Mouse (Mus musculus): ENCODE measurements at regions not wholly inside any gene's neighbourhood (a gene's known extent, or its start where the extent isn't known, plus 50 kb on each side); places are given as distances from the start of the nearest gene placed in this dataset.
A peak's percentile ranks its signal among the peaks of the same experiment; 100 is the strongest.

DNA sequence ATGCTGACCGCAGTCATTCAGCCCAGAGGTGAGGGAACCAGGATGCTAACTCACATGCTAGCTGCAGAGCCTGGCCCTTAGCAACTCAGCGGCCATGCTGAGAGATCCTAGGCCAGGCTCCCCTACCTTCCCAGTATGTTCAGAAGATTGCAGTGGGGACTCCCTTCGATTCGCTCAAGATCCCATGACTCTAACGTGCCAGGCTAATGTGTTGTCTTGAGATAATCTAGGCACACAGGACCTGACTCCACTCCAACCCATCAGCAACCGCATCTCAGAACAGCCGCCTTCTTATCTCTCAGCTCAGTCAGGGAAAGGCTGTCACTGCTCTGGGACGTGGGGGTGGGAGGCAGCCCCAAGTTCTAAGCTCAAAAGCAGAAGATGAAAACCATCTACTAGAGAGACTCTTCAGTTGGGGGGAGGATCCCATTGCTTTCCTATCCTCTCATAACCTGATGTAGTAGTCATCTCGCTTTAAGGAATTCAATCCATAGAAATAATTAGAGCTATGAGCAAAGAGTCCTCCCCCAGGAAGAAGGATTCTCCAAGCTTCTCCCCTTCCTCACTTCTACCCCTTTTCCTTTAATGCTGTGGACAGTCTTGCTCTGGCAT is 114.2 kb upstream of the Kit start:
- intact Hi-C loops (cut with DNase I): no loop called here
- DNase-seq: no peak

DNA sequence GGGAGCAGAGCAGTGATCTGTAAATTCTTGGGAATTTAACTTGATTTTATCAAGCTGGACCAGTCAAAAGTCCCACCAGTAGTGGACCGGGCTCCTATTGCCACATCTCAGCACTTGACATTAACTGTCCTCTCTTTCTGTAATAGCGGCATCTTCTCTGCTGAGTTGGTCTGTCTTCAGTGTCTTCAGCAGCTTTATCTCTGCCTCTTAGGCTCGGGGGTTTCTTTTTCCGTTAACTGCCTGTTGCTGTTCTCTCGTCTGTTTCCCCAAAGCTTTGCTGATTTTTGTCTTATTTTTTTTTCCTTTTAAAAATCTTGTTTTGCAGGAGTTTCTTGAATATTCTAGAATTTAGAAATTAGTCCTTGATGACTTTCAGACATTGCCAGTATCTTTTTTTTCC is 113.3 kb upstream of the Kit start:
- intact Hi-C loops (cut with DNase I): no loop called here
- no peak for DNase-seq

DNA sequence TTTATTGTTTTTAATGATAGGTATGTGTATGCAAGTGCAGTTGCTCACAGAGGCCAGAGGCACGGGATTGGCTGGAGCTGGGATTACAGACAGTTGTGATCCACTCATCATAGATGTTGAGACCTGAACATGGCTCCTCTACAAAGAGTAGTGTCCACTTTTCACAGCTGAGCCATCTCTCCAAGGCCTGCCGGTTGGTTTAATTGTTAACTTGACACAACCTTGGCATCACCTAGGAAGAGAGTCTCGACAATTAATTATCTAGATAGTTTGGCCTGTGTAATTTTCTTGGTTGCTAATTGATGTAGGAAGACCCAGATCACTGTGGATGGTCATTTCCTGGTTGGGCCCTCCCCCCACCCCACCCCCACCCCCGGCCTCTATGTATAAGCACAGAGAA is 111.1 kb upstream of the Kit start:
- DNase-seq: no peak
- intact Hi-C loops (cut with DNase I): no loop called here

DNA sequence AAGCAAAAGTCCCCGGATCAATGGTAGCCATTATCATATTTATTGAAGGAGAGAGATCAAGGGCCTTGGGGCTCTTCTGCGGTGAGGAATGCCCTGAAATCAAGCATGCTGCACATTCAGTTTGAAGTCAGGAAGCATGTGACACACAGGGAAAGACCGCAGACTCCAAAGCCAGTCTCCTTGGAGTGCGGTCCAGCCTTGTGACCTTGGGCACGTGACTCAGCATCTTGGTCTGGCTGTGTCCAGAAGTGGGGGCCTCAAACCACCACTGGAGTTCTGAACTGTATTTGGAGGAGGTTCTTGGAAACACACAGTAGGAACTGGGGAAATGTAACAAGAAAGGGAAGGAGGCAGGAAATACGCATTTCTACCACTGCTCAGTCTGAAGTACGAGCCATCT is 109.0 kb upstream of the Kit start:
- intact Hi-C loops (cut with DNase I): no loop called here
- DNase-seq: no peak

DNA sequence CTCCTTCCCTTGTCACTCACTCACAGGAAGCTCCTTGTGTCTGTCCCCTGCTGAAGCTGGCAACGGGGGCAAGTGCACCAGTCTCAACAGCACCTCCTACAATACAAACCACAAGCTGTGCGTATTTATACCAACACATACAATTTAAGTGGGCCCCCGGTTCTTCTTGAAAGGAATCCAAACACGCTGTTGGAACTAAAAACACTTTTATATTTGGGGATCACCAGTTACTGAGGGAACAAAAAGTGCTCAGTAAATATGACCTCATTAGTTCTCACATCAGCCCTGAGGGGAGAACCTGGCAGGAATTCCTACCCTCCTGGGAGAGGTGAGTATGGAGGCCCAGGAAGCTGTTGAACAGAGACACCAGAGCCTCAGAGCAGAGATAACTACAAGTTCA is 107.8 kb upstream of the Kit start:
- intact Hi-C loops (cut with DNase I): no loop called here

DNA sequence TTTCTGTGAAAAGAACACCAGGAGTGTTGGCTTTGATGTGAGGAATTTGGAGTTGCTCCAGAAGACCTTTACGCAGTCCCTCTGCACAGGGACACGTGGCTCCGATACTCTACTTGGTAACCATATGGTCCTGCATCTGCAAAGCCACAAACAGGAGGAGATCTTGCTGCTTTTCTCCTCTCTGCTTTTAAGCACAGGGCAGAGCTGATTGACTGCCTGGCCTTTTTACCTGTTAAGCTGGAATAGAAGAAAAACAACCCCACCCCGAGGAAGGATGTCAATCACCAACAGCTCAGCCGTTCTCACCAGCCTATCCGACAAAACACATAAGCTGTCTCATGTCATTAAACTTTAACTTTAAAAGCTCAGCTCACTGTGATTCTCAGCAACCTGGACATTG is 106.8 kb upstream of the Kit start:
- DNase-seq: no peak
- intact Hi-C loops (cut with DNase I): no loop called here

More for the DNA sequence above, 107.8 kb upstream of the Kit start:
- no peak for DNase-seq

DNA sequence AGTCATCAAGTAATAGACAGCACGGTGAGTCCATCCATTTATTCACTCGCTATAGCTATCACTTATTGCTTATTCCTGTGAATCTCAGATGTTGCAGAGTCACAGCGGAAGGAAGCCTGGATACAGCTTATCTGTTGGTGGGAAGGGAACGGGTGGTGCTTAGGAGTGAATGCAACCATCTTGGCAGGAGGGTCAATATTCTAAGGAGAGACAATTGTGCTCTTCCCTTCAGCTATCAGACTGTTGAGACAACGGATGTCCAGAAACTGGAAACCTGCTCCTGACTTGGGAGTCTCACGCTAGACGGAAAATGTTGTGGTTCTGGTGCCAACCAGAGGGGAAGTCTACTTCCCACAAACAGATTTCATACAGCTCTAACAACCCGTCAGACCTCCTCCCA is 103.7 kb upstream of the Kit start:
- intact Hi-C loops (cut with DNase I): no loop called here
- DNase-seq: no peak

DNA sequence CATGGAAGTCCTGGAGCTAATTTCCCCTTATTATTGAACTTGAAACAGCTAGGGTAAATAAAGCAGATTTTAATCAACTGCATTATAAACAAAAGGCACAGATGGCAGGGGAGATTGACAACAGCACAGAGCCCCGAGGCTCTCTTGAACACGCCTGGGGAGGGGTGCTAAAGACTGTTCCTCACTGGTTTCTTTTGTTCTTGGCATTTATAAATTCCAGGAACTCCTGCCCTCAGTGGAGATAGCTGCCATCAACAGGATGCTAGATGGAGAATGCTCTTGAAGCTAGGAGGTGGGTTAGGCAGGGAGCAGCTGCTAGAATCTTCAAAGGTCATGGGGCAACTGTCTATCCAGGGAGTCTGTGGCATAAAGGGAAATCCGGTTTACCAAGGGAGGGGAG is 102.2 kb upstream of the Kit start:
- intact Hi-C loops (cut with DNase I): no loop called here

DNA sequence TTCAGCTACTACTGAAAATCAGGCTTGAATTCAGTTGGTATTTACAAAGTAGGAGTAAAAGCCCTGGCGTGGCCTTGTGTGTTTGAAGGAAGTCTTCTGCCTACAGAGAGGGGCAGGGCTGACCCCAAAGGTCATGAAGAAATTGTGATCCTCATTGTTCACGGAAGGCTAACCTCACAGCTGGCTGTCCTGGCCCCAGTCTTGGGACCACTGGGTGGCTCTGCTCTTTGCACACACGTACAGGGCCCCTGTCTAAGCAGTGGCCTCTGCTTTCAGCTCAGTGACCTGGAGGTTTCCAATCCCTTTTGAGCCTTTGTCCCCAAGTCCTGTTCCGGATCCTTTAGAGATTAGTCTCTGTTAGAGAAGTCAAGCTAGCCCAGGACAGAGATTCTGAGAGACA is 99.3 kb upstream of the Kit start:
- intact Hi-C loops (cut with DNase I): no loop called here
- no peak for DNase-seq

More for the DNA sequence above, 102.2 kb upstream of the Kit start:
- no peak for DNase-seq

DNA sequence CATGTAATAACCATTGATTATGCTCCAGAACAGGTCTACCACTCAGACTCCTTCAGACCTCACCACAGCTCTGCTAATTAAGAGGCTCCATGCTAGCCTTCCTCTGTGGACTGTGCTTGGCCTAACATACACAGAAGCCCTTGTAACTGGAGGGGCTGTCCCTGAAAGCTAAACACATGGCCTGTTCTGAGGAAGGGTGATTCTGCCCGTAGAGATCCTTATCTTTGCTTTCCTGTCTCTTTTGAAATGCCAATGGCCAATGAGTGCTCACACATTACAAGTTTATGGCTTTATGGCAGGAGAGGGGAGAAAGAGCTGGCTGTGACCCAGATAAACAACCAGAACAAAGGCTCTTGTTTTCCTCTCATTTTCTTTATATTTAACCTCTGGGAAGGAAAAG is 96.2 kb upstream of the Kit start:
- no peak for DNase-seq
- intact Hi-C loops (cut with DNase I): no loop called here

DNA sequence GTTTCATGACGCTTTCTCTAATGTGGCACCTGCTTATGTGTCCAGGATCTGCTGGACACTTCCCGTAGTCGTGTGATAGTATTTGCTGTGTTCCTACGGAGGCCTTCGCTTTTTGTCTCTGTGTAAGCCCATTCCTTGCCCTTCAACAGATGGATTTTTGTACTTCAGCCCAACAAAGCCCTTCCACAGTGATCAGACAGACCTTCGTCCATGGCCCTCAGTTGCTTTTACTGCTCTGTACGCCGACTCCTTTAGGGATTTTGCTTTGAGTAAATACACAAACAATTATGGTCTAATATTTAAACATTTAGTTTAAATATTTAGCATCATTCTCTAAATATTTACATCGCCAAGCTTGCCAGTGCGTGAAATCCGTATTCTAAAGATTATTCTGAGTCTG is 95.6 kb upstream of the Kit start:
- no peak for DNase-seq
- intact Hi-C loops (cut with DNase I): no loop called here

DNA sequence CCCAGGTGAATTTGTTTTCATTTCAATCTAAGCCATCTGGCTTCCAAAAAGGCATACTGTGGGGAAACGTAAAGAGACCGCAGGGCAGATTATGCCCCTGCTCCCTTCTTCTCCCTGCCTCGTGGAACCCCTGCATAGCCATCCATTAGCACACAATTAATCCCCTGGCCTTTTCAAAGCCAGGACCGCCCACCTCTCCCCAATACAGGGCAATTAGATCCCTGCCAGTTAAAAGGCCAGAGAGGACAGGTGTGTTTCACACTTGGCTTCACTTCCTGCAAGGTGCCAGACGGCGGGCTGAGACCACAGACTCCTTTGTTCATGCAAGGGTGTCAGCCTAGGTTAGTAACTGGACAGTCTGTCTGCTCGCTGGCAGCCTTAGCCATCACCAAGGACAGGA is 93.1 kb upstream of the Kit start:
- peak; percentile 17 for DNase-seq
- intact Hi-C loops (cut with DNase I): no loop called here

DNA sequence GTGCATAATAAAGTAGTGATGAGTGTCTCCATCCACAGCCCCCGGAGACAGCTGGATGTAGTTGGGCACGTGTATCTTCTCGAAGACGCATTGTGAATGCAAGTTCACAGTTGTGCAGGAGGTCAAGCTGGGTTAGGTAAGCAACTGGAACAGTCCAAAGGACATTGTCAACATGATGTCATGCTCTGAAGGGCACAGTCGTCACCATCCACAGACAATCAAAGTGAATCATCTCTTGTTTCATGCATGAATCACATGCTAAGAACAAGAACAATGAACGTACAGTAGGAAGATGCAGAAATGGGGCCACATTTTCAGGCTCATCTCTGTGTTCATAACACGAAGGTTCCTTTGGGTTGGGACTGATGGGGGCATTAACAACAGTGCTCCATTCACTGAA is 90.4 kb upstream of the Kit start:
- intact Hi-C loops (cut with DNase I): no loop called here
- DNase-seq: no peak

DNA sequence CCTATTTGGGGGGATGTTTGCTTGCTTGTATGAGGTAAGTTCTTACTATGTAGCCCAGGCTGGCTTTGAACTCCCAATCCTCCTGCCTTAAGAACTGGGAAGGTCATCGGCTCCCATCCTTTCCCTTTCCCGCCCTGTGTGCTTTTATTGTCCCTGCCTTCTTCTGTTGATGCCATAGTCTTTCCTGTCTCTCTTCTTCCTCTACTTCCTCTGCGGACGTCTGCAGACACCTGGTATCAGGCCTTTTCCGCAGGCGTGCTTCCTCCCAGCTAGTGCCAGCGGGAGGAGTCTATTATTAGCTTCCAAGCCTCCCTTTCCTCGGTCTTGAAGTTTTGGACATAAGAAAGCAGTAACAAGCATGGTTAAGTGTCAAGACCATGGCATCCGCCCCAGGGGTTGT is 83.9 kb upstream of the Kit start:
- intact Hi-C loops (cut with DNase I): no loop called here
- no peak for DNase-seq

DNA sequence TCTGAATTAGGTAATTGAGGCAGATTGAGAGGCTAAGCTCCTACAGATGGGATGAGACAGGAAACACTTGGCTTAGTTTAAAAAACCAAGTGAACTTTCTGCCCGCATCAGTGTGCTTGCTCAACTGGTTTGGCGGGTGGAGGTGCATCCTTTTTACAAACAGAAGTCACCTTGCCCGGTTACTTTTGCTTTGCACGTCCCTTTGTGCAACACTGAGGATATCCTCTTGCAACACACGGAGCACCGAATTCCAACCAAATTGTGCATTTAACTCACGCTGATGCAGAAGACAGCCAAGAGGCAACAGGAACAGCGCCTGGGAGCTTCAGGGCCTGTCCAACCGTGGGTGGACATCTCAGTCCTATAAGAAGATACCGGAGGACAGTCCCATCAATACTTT is 80.6 kb upstream of the Kit start:
- DNase-seq: no peak
- intact Hi-C loops (cut with DNase I): no loop called here

DNA sequence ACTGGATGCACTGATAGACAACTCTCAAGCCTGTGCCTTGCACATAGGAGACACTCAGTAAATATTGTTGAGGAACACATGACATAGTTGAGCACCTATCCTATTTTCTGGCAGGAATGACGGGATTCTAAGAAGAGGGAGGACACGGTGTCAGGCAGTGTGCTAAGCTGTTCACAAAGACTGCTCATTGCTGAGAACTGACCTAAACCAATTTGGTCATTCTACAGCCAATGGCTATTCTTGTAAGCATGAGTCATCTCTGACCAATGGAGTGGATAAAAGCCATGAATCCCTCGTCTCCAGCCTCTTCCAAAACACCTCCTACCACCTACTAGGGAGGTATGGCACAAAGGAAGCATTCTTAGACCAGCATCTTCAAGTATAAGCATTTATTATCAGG is 75.7 kb upstream of the Kit start:
- no peak for DNase-seq
- intact Hi-C loops (cut with DNase I): no loop called here

DNA sequence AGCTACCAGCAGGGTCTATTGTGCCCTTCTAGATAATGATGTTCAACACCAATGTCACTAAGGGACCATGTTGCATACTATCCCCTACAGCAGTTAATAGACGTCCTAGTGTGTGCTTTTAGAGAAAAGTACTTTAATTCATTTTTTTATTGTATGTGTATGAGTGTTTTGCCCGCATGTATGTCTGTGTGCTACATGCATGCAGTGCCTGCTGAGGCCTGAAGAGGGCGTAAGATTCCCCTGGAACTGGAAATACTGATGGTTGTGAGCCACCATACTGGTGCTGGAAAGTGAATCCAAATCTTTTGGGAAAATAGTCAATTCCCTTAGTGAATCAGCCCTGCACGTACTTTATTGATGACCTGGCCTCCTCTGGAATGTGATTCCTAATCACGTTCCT is 75.0 kb upstream of the Kit start:
- intact Hi-C loops (cut with DNase I): no loop called here
- DNase-seq: no peak

DNA sequence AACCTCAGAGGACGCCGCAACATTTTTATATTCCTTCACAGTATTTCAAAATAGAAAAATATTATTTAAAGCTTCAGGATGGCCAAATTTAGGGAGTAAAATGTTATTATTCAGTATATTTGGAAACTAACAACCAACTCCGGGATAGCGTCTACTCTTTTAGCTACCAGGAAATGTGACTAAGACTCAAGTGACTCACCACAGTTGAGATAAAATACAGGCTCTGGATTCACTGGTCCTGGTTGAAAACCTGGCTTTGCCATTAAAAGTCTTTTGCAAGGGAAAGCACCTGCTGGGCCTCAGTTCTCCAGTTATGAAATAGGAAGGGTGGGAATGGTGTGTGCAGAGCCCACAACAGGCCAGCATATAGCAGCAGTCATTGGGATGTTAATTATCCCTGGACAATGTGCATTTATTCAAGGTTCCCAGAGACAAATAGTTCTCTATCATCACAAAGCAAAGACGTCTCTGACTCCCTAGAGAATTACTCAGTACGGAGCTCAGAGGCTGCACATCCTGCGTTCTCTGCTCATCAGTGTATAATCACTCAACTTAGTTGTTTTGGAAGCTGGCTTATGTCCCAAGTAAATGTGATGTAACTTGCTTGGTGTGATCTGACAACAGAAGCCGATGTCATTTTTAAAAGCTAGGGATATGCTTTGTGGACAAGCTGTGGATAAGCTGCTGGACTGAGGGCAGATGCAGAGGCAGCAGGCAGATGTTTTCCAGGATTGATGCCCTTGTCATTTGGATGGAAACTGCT is 73.9 kb upstream of the Kit start:
- no peak for DNase-seq
- intact Hi-C loops (cut with DNase I): no loop called here

DNA sequence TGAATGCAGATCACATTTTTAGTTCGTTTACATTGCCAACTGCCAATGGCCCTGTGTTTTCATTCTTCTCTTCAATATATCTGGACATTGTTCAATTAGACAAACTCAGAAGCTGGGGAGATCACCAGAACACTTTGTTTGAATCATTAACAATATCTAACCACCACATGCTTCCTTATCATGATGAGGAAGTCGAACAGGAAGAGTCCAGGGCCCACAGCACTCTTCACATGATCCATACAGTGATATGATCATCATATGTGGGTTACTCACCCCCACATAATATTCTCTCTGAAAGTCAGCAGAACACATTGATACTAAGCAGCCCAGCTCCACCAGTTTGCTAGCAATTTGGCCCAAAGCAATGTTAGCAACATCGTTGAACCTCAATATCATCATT is 71.0 kb upstream of the Kit start:
- no peak for DNase-seq
- intact Hi-C loops (cut with DNase I): no loop called here

DNA sequence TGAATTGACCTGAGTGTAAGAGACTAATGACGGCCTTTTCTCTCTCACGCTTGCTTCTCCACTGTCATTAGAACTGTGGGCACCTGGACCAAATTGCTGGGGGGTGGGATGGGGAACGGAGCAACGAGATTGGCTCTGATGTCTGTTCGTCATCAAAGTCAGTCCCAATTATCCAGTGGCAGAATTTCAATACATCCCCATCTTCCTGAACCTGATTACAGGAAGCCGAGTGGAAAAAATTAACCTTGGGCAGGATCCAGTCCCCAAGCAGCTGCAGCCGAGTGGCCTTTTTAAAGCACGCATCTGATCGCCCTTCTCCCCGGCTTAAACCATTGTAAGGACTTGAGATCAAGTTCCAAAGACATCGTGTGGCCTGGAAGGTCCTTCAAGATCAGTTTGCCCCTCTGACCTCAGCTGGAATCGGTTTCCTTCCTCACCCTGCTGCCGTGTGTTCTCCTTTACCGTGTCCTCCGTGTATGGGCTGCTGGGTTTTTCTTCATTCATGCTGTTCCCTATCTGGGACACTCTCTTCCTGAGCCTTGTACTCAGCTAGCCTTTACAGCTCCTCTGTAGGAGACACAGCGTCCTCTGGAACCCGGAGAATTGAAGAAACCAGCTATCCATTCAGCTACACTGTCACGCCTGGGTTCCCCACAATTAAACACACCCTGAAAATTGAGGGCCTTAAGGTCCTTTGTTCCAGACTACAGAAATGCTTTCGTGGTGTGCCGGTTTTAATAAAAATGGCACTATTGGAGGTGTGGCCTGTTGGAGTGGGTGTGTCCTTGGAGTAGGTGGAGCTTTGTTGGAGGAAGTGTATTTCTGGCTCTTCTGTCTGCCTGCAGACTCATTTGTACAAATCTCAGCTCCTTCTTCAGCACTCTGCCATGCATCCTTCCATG is 61.9 kb upstream of the Kit start:
- intact Hi-C loops (cut with DNase I): no loop called here
- peak; percentile 11 for DNase-seq

DNA sequence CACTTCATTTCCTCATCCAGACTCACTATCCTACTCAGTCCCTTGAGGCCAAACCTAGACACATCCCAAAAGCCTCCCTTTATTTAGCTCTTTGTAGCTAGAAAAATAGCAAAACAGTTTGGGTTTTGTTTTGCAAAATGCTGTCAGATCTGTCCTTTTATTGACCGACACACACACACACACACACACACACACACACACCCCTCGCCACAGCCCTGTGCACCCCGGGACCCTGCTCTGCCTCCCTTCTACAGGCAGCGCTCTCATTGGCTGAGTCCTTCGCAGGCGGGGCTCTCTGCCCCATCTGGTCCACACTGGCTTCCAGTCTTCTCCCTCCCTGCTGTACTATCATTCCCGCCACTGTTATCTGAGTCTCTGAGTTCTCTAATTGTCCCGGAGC is 56.5 kb upstream of the Kit start:
- intact Hi-C loops (cut with DNase I): no loop called here
- DNase-seq: no peak
